Mouse (Mus musculus): ENCODE measurements around the gene Lrch1. TPM values are rescaled to one million over a fixed set of nuclear protein-coding genes. Genes with fewer than 3 reads are reported as not detected.

Lrch1 gene
- 13.6 and 15.1 TPM in 2 replicates for polyA plus RNA-seq (2012; rRNA removed)

- H3K4me3 ChIP-seq (ENCODE audit: insufficient read depth, low read length) = peak within 1 kb of the TSS; percentile 100
- H3K27ac ChIP-seq (ENCODE audit: insufficient read depth, low read length) = peak within 1 kb of the TSS; percentile 91
- peaks cover 6% of the 10 kb centered on the region; the same call in 1 of the 2 replicates for H3K4me1 ChIP-seq (ENCODE audit: control insufficient read depth, insufficient read depth, low read length)
- no peak for TF ChIP-seq CTCF (IDR thresholded peaks at IDR 0.05; ENCODE audit: extremely low read depth, insufficient read depth, low read length)
- TF ChIP-seq POLR2A (IDR thresholded peaks at IDR 0.05; ENCODE audit: extremely low read depth, insufficient read depth, low read length) = 0 out of 2 replicates have a peak, but pooled peaks have one; percentile 10
Observed at GRCm38 (mm10) chr14:74947376-74948013, at the start of gene Lrch1. Gene Lrch1 (minus strand): TSS chr14:74947876.

- Histone ChIP-seq H3K27ac (ENCODE audit: insufficient read depth, low read length) (no peak overlapping the region), H3K4me1 (ENCODE audit: control insufficient read depth, insufficient read depth, low read length) (no peaks in the 10 kb centered on the region), H3K4me3 (ENCODE audit: insufficient read depth, low read length) (no peak overlapping the region)
- TF ChIP-seq CTCF (IDR thresholded peaks at IDR 0.05; ENCODE audit: extremely low read depth, insufficient read depth, low read length) (no peak), POLR2A (IDR thresholded peaks at IDR 0.05; ENCODE audit: extremely low read depth, insufficient read depth, low read length) (no peak)
Observed at GRCm38 (mm10) chr14:74997041-74997440, 49.4 kb upstream of the Lrch1 start.

- Histone ChIP-seq H3K4me1 (ENCODE audit: control insufficient read depth, insufficient read depth, low read length) (no peaks in the 10 kb centered on the region), H3K27ac (ENCODE audit: insufficient read depth, low read length) (no peak overlapping the region), H3K4me3 (ENCODE audit: insufficient read depth, low read length) (no peak overlapping the region)
- no peak for TF ChIP-seq POLR2A (IDR thresholded peaks at IDR 0.05; ENCODE audit: extremely low read depth, insufficient read depth, low read length)
- TF ChIP-seq CTCF (IDR thresholded peaks at IDR 0.05; ENCODE audit: extremely low read depth, insufficient read depth, low read length) = no peak
Observed at GRCm38 (mm10) chr14:74996556-74996955, 48.9 kb upstream of the Lrch1 start.

- Histone ChIP-seq H3K4me3 (ENCODE audit: insufficient read depth, low read length) (no peak overlapping the region), H3K27ac (ENCODE audit: insufficient read depth, low read length) (no peak overlapping the region), H3K4me1 (ENCODE audit: control insufficient read depth, insufficient read depth, low read length) (no peaks in the 10 kb centered on the region)
- no peak for TF ChIP-seq POLR2A (IDR thresholded peaks at IDR 0.05; ENCODE audit: extremely low read depth, insufficient read depth, low read length)
- TF ChIP-seq CTCF (IDR thresholded peaks at IDR 0.05; ENCODE audit: extremely low read depth, insufficient read depth, low read length) = peak; percentile 22; the same call in 1 of the 2 replicates
Observed at GRCm38 (mm10) chr14:74990504-74990903, 42.8 kb upstream of the Lrch1 start.

GRCm38 (mm10) chr14:74989909-74990308 is 42.2 kb upstream of the Lrch1 start:
- no peaks in the 10 kb centered on the region for H3K4me1 ChIP-seq (ENCODE audit: control insufficient read depth, insufficient read depth, low read length)
- no peak overlapping the region for H3K4me3 ChIP-seq (ENCODE audit: insufficient read depth, low read length)
- no peak overlapping the region for H3K27ac ChIP-seq (ENCODE audit: insufficient read depth, low read length)
- TF ChIP-seq CTCF (IDR thresholded peaks at IDR 0.05; ENCODE audit: extremely low read depth, insufficient read depth, low read length) = no peak
- TF ChIP-seq POLR2A (IDR thresholded peaks at IDR 0.05; ENCODE audit: extremely low read depth, insufficient read depth, low read length) = no peak

- TF ChIP-seq POLR2A (IDR thresholded peaks at IDR 0.05; ENCODE audit: extremely low read depth, insufficient read depth, low read length) = no peak
- TF ChIP-seq CTCF (IDR thresholded peaks at IDR 0.05; ENCODE audit: extremely low read depth, insufficient read depth, low read length) = no peak
- no peak overlapping the region for H3K27ac ChIP-seq (ENCODE audit: insufficient read depth, low read length)
- no peaks in the 10 kb centered on the region for H3K4me1 ChIP-seq (ENCODE audit: control insufficient read depth, insufficient read depth, low read length)
- H3K4me3 ChIP-seq (ENCODE audit: insufficient read depth, low read length) = no peak overlapping the region
Observed at GRCm38 (mm10) chr14:74989322-74989721, 41.6 kb upstream of the Lrch1 start.

GRCm38 (mm10) chr14:74986527-74986926 is 38.9 kb upstream of the Lrch1 start:
- no peaks in the 10 kb centered on the region for H3K4me1 ChIP-seq (ENCODE audit: control insufficient read depth, insufficient read depth, low read length)
- no peak overlapping the region for H3K27ac ChIP-seq (ENCODE audit: insufficient read depth, low read length)
- no peak overlapping the region for H3K4me3 ChIP-seq (ENCODE audit: insufficient read depth, low read length)
- TF ChIP-seq POLR2A (IDR thresholded peaks at IDR 0.05; ENCODE audit: extremely low read depth, insufficient read depth, low read length) (no peak), CTCF (IDR thresholded peaks at IDR 0.05; ENCODE audit: extremely low read depth, insufficient read depth, low read length) (no peak)

GRCm38 (mm10) chr14:74985658-74986057 is 38.0 kb upstream of the Lrch1 start:
- H3K27ac ChIP-seq (ENCODE audit: insufficient read depth, low read length) = no peak overlapping the region

GRCm38 (mm10) chr14:74984817-74985391 is 37.2 kb upstream of the Lrch1 start:
- Histone ChIP-seq H3K4me1 (ENCODE audit: control insufficient read depth, insufficient read depth, low read length) (no peaks in the 10 kb centered on the region), H3K4me3 (ENCODE audit: insufficient read depth, low read length) (no peak overlapping the region), H3K27ac (ENCODE audit: insufficient read depth, low read length) (no peak overlapping the region)
- TF ChIP-seq POLR2A (IDR thresholded peaks at IDR 0.05; ENCODE audit: extremely low read depth, insufficient read depth, low read length) (no peak), CTCF (IDR thresholded peaks at IDR 0.05; ENCODE audit: extremely low read depth, insufficient read depth, low read length) (no peak)

More at GRCm38 (mm10) chr14:74985658-74986057, 38.0 kb upstream of the Lrch1 start:
- Histone ChIP-seq H3K4me3 (ENCODE audit: insufficient read depth, low read length) (no peak overlapping the region), H3K4me1 (ENCODE audit: control insufficient read depth, insufficient read depth, low read length) (no peaks in the 10 kb centered on the region)
- TF ChIP-seq POLR2A (IDR thresholded peaks at IDR 0.05; ENCODE audit: extremely low read depth, insufficient read depth, low read length) (no peak), CTCF (IDR thresholded peaks at IDR 0.05; ENCODE audit: extremely low read depth, insufficient read depth, low read length) (no peak)

GRCm38 (mm10) chr14:74983079-74983478 is 35.4 kb upstream of the Lrch1 start:
- TF ChIP-seq CTCF (IDR thresholded peaks at IDR 0.05; ENCODE audit: extremely low read depth, insufficient read depth, low read length) = no peak
- TF ChIP-seq POLR2A (IDR thresholded peaks at IDR 0.05; ENCODE audit: extremely low read depth, insufficient read depth, low read length) = no peak
- Histone ChIP-seq H3K4me3 (ENCODE audit: insufficient read depth, low read length) (no peak overlapping the region), H3K27ac (ENCODE audit: insufficient read depth, low read length) (no peak overlapping the region), H3K4me1 (ENCODE audit: control insufficient read depth, insufficient read depth, low read length) (no peaks in the 10 kb centered on the region)
